ENCODE assay signal across 31 mouse cellular contexts in the genomic region with DNA sequence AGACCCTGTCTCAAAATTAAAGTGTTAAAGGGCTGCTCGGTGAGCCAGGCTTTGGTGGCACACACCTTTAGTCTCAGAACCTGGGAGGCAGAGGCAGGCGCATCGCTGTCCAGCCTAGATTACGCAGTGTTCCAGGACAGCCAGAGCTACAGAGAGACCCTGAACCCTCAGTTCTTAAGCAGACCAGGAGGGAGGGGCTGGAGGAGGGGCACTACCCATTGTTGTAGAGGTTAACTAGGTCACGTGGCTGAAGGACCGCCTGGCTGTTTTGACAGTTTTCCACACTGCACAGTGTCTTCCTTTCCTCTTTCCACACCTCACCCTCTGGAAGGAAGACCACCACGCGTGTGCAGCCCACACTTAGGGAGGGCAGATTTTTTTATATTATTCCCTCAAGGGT.
DNase-seq lines count a peak whose midpoint lies in the region; ATAC-seq and TF ChIP-seq lines count a peak whose summit lies in the region.
"Had no signal": no experiment of that assay in that cellular context is flagged by ENCODE, and none has a peak within 500 bp of the region (broad histone marks: within the 10 kb centered on the region; RNA-seq: fewer than 3 reads in every experiment).

No protein-coding gene starts in this region.

- no peak for TF ChIP-seq POLR2A in brain, embryonic 14.5 days (IDR thresholded peaks at IDR 0.05; ENCODE audit: borderline replicate concordance, extremely low read depth, insufficient read depth, insufficient read length, poor library complexity, severe bottlenecking)

- ATAC-seq in forebrain, embryonic 12.5 days (ENCODE audit: low FRiP score) = 0 out of 2 replicates have a peak, but pooled peaks have one; percentile 36
- ATAC-seq in forebrain, embryonic 14.5 days = no peak
- peak; percentile 56; the same call in 1 of the 2 replicates for ATAC-seq in midbrain, embryonic 12.5 days (ENCODE audit: low FRiP score, low read depth)
- no peak for ATAC-seq in midbrain, embryonic 16.5 days
- no peak for ATAC-seq in kidney, embryonic 16.5 days (ENCODE audit: low FRiP score, low TSS enrichment)
- ATAC-seq: CD4-positive, CD25-positive, alpha-beta regulatory T cell, adult 4 months; intestine, embryonic 16.5 days had no signal

- H3K4me3 ChIP-seq in forebrain, embryonic 12.5 days (replicated peaks) = no peak overlapping the region
- H3K4me3 ChIP-seq in forebrain, embryonic 14.5 days (ENCODE audit: low read depth, low read length) = no peak overlapping the region
- H3K4me3 ChIP-seq in midbrain, embryonic 12.5 days = no peak overlapping the region
- no peak overlapping the region for H3K4me3 ChIP-seq in midbrain, embryonic 16.5 days (ENCODE audit: low read depth, low read length)
- no peak overlapping the region for H3K4me3 ChIP-seq in kidney, embryonic 16.5 days (ENCODE audit: low read length)
- H3K4me3 ChIP-seq: embryonic facial prominence, embryonic 13.5 days; forebrain, embryonic 10.5 days; heart, embryonic 10.5 days; heart, embryonic 15.5 days; hindbrain, embryonic 12.5 days; limb, embryonic 10.5 days; limb, embryonic 15.5 days; liver, embryonic 15.5 days; myocyte; neural tube, embryonic 12.5 days; stomach, embryonic 15.5 days had no signal

- H3K4me2 ChIP-seq in forebrain, embryonic 12.5 days = no peak overlapping the region
- no peak overlapping the region for H3K4me2 ChIP-seq in forebrain, embryonic 14.5 days (ENCODE audit: low read length)
- H3K4me2 ChIP-seq in midbrain, embryonic 12.5 days (replicated peaks) = no peak overlapping the region
- no peak overlapping the region for H3K4me2 ChIP-seq in midbrain, embryonic 16.5 days (ENCODE audit: low read length)
- H3K4me2 ChIP-seq in kidney, embryonic 16.5 days (replicated peaks; ENCODE audit: low read depth, low read length) = no peak overlapping the region
- H3K4me2 ChIP-seq: embryonic facial prominence, embryonic 13.5 days; heart, embryonic 15.5 days; hindbrain, embryonic 12.5 days; limb, embryonic 15.5 days; liver, embryonic 15.5 days; lung, embryonic 14.5 days; neural tube, embryonic 12.5 days; stomach, embryonic 15.5 days had no signal

- H3K9me3 ChIP-seq in forebrain, embryonic 12.5 days = no peaks in the 10 kb centered on the region
- H3K9me3 ChIP-seq in forebrain, embryonic 14.5 days (replicated peaks; ENCODE audit: control insufficient read depth, low read length) = no peaks in the 10 kb centered on the region
- no peaks in the 10 kb centered on the region for H3K9me3 ChIP-seq in midbrain, embryonic 12.5 days
- H3K9me3 ChIP-seq in midbrain, embryonic 16.5 days (replicated peaks; ENCODE audit: control insufficient read depth, low read length, poor library complexity, severe bottlenecking) = no peaks in the 10 kb centered on the region
- no peaks in the 10 kb centered on the region for H3K9me3 ChIP-seq in kidney, embryonic 16.5 days (ENCODE audit: low read length)
- H3K9me3 ChIP-seq: embryonic facial prominence, embryonic 13.5 days; forebrain, embryonic 10.5 days; heart, embryonic 10.5 days; heart, embryonic 15.5 days; hindbrain, embryonic 12.5 days; limb, embryonic 10.5 days; limb, embryonic 15.5 days; liver, embryonic 15.5 days; neural tube, embryonic 12.5 days; stomach, embryonic 15.5 days had no signal

- H3K9ac ChIP-seq in forebrain, embryonic 12.5 days = no peak overlapping the region
- H3K9ac ChIP-seq in forebrain, embryonic 14.5 days (ENCODE audit: low read length) = no peak overlapping the region
- 0 out of 2 replicates have a peak overlapping the region, but pooled peaks have one; percentile 15 for H3K9ac ChIP-seq in midbrain, embryonic 12.5 days (replicated peaks)
- H3K9ac ChIP-seq in midbrain, embryonic 16.5 days (ENCODE audit: low read depth, low read length) = no peak overlapping the region
- no peak overlapping the region for H3K9ac ChIP-seq in kidney, embryonic 16.5 days (replicated peaks; ENCODE audit: low read length)
- H3K9ac ChIP-seq: embryonic facial prominence, embryonic 13.5 days; heart, embryonic 15.5 days; hindbrain, embryonic 12.5 days; limb, embryonic 15.5 days; liver, embryonic 15.5 days; lung, embryonic 14.5 days; neural tube, embryonic 12.5 days; stomach, embryonic 15.5 days had no signal

- no peak overlapping the region for H3K27ac ChIP-seq in forebrain, embryonic 12.5 days
- no peak overlapping the region for H3K27ac ChIP-seq in forebrain, embryonic 14.5 days (ENCODE audit: low read depth, low read length)
- H3K27ac ChIP-seq in midbrain, embryonic 12.5 days (replicated peaks) = no peak overlapping the region
- no peak overlapping the region for H3K27ac ChIP-seq in midbrain, embryonic 16.5 days (ENCODE audit: low read length)
- H3K27ac ChIP-seq in kidney, embryonic 16.5 days (ENCODE audit: low read length) = no peak overlapping the region
- H3K27ac ChIP-seq: embryonic facial prominence, embryonic 13.5 days; forebrain, embryonic 10.5 days; heart, embryonic 10.5 days; heart, embryonic 15.5 days; hindbrain, embryonic 12.5 days; limb, embryonic 10.5 days; limb, embryonic 15.5 days; liver, embryonic 15.5 days; neural tube, embryonic 12.5 days; stomach, embryonic 15.5 days had no signal

- no peak for TF ChIP-seq CTCF in brain, embryonic 14.5 days (IDR thresholded peaks at IDR 0.05; ENCODE audit: borderline replicate concordance, extremely low read depth, insufficient read depth, insufficient read length)

- H3K27me3 ChIP-seq in forebrain, embryonic 12.5 days = peaks cover 4% of the 10 kb centered on the region; the same call in 1 of the 2 replicates
- no peaks in the 10 kb centered on the region for H3K27me3 ChIP-seq in forebrain, embryonic 14.5 days (replicated peaks; ENCODE audit: control insufficient read depth, insufficient read depth, low read length)
- H3K27me3 ChIP-seq in midbrain, embryonic 12.5 days = no peaks in the 10 kb centered on the region
- no peaks in the 10 kb centered on the region for H3K27me3 ChIP-seq in midbrain, embryonic 16.5 days (ENCODE audit: control insufficient read depth, insufficient read depth, low read depth, low read length)
- no peaks in the 10 kb centered on the region for H3K27me3 ChIP-seq in kidney, embryonic 16.5 days (ENCODE audit: insufficient read depth, low read length)
- H3K27me3 ChIP-seq: hindbrain, embryonic 12.5 days; limb, embryonic 15.5 days; liver, embryonic 15.5 days; neural tube, embryonic 12.5 days; stomach, embryonic 15.5 days had no signal

- 30% methylated on average over 8 of the region's 8 CpGs for WGBS in forebrain, embryonic 12.5 days
- WGBS in forebrain, embryonic 14.5 days = 41% methylated on average over 8 of the region's 8 CpGs
- 36% methylated on average over 8 of the region's 8 CpGs for WGBS in midbrain, embryonic 12.5 days
- WGBS in midbrain, embryonic 16.5 days = 40% methylated on average over 8 of the region's 8 CpGs
- WGBS in kidney, embryonic 16.5 days = 59% methylated on average over 8 of the region's 8 CpGs

- H3K4me1 ChIP-seq in forebrain, embryonic 12.5 days = peaks cover 27% of the 10 kb centered on the region
- H3K4me1 ChIP-seq in forebrain, embryonic 14.5 days (ENCODE audit: control insufficient read depth, insufficient read depth, low read length) = peaks cover 26% of the 10 kb centered on the region
- peaks cover 32% of the 10 kb centered on the region for H3K4me1 ChIP-seq in midbrain, embryonic 12.5 days
- H3K4me1 ChIP-seq in midbrain, embryonic 16.5 days (ENCODE audit: control insufficient read depth, insufficient read depth, low read length) = peaks cover 12% of the 10 kb centered on the region
- peaks cover 27% of the 10 kb centered on the region for H3K4me1 ChIP-seq in kidney, embryonic 16.5 days (ENCODE audit: insufficient read depth, low read length)
- H3K4me1 ChIP-seq: embryonic facial prominence, embryonic 13.5 days; heart, embryonic 10.5 days; heart, embryonic 15.5 days; liver, embryonic 15.5 days; stomach, embryonic 15.5 days had no signal

- no peaks in the 10 kb centered on the region for H3K36me3 ChIP-seq in forebrain, embryonic 12.5 days (replicated peaks)
- H3K36me3 ChIP-seq in forebrain, embryonic 14.5 days (ENCODE audit: control insufficient read depth, insufficient read depth, low read length) = no peaks in the 10 kb centered on the region
- no peaks in the 10 kb centered on the region for H3K36me3 ChIP-seq in midbrain, embryonic 12.5 days
- no peaks in the 10 kb centered on the region for H3K36me3 ChIP-seq in midbrain, embryonic 16.5 days (ENCODE audit: control insufficient read depth, insufficient read depth, low read length)
- H3K36me3 ChIP-seq in kidney, embryonic 16.5 days (ENCODE audit: insufficient read depth, low read length) = no peaks in the 10 kb centered on the region
- H3K36me3 ChIP-seq: embryonic facial prominence, embryonic 13.5 days; forebrain, embryonic 10.5 days; heart, embryonic 10.5 days; heart, embryonic 15.5 days; hindbrain, embryonic 12.5 days; limb, embryonic 10.5 days; limb, embryonic 15.5 days; liver, embryonic 15.5 days; neural tube, embryonic 12.5 days; stomach, embryonic 15.5 days had no signal

- no peak for DNase-seq in forebrain, embryonic 14.5 days (ENCODE audit: low spot score)
- DNase-seq in brain, embryonic 14.5 days (ENCODE audit: low read depth) = peak; percentile 4
- no peak for DNase-seq in thymus, postnatal 14 days
- DNase-seq: adrenal gland, postnatal 14 days; cerebellum, adult 11-12 months; cerebellum, adult 9-11 months; gastrocnemius, postnatal 14 days; heart, adult 11 months; kidney, adult 8-10 months; kidney, postnatal 10 days; layer of hippocampus, adult 9-11 months; lung, embryonic 14.5 days; lung, postnatal 14 days; right cerebral cortex, postnatal 14 days had no signal

Comparison
In these comparisons a context has a peak if more than half of its experiments do, and no peak if none do; other contexts are left out.
1. ATAC-seq: peak in forebrain, embryonic 12.5 days (single experiment) and midbrain, embryonic 12.5 days (single experiment); none in forebrain, embryonic 14.5 days (single experiment), midbrain, embryonic 16.5 days (single experiment) and kidney, embryonic 16.5 days (single experiment).